Mouse (Mus musculus) cerebellum, adult 8-10 months (tissue): ENCODE results near the gene Ablim2.

Experiments
- DNase-seq: peaks from one replicate; pipeline ENCODE4 v3.0.0; 2022

Ablim2 gene

DNA sequence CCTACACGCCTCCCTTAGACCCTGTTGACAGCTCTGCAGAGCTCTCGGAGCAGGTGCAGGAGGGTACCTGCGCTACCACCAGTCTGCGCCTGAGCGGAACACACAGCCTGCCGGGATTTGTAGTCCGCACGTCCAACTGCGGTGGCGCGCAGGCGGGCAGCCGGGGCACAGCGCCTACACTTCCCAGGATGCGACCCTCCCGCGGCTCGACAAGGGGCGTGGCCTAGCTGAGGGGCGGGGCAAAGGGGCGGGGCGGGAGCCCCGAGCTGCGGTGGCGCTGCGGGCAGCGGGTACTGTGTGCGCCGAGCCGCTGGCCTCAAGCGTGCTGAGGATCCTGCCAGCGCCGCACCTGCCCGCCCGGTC lies at the start of gene Ablim2:
Ablim2 (plus strand) TSS at position 242 of the 363 bp plus-strand sequence.
- DNase-seq = peak; percentile 93

DNA sequence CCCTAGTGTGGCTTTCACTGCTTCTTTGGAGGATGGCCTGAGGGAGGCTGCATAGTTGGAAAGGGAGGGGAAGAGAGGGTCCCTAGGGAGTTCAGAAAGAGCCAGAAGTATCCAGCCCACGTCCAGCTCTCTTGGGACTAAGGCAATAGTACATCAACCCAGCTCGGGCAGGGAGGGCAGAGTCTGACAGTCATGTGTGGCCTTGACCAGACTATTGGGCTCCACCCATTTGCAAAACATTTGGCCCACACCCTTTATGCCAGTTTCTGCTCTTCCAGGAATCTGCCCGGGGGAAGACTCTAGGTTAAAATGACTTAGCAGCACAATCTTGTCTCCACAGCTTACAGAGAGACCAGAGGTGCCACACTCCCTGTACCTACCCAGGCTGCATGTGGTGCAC lies 47.2 kb upstream of the Ablim2 start:
- DNase-seq = no peak

DNA sequence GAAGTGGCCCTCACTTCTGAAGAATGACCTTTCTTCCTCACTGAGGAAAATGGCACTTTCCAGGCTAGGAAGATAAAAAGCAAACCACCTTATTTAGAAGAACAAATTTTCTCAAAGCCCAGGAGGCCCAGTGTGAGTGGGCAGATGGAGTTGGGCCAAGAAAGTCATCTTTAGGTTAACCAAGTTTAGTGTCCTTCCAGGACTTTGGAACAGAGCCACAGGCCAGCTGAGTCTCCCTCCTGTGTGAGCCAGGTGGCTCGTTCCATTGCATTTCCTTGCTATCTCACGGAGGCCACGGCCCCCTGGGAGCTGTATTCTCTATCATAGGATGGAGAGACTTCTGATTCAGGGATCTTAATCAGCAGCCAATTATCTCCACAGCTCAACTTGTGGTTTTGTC lies 46.7 kb upstream of the Ablim2 start:
- DNase-seq = no peak

DNA sequence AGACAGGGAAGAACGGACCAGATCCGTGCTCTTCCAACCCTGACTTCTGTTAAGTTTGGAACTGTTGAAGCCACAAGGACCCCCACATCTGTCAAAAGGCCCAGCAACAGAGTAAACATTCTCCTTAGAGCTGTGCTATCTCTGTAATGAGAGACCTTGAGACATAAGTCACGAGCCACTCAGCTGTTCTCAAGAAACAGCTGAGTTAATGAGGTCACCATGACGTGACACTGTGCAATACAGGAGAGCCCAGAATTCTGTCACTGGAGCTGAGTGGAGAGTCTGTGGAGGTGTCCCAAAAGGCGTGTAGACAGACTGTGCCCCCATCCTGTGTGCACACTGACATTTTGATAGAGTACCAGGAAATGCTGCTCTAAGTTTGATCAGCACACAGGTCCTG lies 45.2 kb upstream of the Ablim2 start:
- no peak for DNase-seq

DNA sequence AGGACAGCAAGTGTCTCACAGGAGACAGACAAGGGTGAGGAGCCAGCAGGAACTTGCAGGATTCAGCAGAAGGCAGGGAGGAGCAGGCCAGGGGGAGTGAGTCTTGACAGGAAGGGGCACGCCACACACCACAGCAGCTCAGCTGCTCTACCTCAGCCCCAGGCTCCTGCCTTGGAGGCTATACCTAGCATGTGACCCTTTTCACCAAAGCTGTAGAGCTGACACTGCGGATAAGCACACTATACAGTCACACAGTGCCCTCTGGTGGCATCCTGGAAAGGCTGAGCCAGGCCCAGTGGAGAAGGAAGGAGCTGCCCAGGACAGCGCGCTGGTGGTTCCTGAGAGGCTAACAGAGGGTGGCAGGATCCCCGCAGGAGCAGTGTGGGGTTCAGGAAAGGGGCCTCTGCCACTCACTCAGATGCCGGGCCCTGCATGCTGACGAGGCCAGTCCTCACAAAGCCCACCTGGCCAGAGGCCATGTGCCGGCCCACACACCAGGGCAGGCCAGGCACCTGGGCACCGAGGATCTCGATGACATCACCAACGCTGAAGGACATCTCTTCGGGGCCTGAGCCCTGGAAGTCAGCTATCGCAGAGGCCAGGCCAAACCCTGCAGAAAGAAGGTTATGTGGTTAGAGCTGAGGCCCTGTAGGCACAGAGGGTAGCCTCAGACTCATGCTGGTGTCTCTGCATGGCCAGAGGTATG lies 43.9 kb upstream of the Ablim2 start:
- peak; percentile 60 for DNase-seq

DNA sequence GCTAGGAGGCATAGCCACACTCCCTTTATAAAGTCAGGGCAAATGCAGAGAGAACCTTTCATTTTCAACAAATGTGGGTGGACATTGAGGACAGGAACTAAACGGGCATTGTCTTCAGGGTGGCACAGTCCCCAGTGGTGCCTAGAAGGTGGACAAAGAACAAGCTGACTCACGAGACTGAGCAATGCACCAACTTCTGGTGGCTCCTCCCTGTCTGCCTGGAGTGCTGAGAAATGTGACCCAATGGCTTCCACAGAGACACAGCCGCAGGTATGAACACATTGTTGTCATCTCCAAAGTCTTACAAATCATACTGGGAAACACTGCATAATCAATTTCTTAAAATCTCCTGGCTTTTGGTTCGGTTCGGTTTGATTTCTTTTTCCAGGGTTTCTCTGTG lies 40.2 kb upstream of the Ablim2 start:
- DNase-seq = no peak

DNA sequence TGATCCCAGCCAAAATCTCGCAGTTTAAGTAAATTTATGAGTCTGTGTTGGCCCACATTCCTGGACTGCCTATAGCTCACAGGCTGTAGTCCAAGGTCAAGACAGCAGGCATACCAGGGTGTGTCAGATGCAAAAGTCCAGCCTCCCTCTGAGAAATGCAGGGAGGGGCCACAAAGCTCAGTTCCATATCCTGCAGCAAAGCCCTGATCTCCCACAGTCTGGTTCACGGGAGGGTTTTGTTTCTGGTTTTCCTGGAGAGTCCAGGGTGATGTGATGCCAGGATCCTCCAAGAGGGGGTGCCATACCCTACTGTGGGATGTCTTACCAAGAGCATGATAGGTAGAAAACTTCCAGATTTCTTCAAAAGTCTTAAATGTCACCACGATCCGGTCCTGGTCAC lies 39.7 kb upstream of the Ablim2 start:
- DNase-seq = peak; percentile 16

DNA sequence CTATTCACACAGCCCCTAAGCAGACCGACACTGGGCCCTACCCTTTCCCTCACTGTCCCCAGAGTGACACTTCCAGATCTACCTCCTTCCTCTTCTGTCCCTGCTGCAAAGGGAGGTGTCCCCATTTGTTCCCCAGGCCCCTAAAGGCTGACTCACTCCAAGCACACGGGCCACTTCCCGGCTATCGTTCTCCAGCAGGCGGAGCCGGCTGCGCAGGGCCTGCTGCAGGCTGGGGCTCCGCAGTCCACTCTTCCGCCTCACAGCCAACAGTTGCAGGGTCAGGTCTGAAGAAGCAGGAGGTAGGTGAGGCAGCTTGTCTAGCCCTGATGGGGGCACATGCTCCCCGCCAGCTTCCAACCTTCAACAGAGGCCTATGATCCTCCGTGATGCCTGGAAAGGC lies 38.9 kb upstream of the Ablim2 start:
- DNase-seq = no peak

DNA sequence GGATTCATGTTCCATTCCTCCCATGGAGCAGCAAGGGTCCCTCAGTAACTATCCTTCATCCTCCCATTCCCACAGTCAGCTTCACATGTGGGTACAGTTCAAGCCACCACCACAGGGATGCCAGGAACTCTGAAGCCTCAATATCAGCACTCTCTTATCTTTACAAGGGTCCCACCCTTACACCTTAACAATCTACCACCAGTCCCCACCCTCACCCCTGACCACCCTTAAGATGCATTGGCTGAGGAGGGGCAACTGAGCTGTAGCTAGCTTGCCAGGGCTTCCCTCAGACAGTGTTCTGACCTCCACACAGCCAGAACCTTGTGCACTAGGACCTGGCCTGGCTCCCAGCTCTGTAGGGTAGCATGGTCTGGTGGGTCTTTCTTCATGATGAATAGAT lies 38.3 kb upstream of the Ablim2 start:
- DNase-seq = no peak

DNA sequence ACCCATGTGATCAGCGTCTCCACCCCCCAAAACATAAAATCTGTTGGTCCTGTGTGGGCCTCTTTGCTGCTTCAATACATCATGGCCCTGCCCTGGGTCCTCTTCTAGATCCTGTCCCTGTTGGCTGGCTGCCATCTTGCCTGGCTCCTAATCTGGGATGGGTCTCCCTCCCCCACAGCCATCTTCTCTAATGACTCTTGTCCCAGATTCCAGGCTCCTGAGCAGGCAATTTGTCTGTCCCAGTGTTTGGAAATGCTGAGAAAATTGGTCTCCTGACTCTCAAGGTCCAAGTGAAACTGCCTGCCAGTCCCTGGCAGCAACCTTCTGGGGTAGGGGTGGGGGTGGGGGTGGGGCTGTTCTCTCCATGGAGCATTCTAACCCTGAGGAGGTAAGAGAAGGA lies 37.8 kb upstream of the Ablim2 start:
- no peak for DNase-seq

DNA sequence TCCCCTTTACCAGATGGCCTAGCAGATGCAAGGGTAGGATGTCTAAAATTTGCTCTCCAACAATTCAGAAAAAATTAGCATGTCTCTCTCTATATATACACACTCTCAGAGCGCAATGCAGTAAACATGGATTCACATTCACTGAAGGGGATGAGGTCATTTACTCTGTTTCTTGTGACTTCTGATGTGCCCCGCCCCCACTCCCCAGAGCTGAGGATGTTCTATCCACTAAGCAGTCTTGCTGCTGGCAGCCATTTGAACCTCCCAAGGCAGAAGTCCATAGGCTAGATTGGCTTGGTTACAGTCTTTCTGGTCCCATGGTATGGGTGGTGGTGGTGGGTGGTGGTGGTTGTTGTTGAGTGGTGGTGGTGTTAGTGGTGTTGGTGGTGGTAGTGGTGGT lies 35.7 kb upstream of the Ablim2 start:
- DNase-seq = no peak

DNA sequence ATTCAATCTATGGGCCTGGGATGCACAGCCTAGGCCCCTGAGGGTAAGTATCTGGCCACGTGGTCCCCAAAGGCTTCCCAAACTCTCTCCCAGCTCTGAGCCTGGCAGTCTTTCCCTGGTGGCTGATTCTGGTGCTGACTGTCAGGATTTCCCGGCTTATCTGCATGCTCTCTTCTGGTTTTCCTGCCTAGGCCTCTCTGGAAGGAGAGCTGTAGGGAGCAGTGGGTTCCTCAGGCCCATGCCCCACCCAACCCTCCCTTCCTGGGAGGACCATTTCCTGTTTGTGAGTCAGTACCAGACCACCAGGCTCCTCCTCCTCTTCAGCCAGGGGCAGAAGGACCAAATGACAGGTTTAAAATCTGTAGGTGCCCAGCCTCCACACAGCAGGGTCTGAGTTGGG lies 35.0 kb upstream of the Ablim2 start:
- no peak for DNase-seq

DNA sequence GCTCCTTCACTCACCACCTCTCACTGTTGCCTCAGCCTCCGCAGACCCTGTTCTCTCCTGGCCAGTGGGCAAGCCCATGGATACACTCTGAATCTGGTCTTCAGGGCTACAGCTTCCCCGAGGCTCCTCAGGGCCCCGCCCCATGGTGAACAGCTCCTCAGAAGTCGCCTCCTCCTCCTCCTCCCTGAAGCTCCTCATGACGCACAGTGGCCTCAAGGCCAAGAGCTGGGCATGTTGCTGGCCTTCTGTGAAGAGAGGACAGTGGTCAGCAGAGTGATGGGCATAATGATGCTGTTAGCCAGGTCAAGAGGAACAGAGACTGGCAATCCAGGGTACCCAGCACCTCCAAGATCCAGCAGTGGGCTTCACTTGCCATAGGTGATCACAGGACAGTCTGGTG lies 33.8 kb upstream of the Ablim2 start:
- DNase-seq = no peak

DNA sequence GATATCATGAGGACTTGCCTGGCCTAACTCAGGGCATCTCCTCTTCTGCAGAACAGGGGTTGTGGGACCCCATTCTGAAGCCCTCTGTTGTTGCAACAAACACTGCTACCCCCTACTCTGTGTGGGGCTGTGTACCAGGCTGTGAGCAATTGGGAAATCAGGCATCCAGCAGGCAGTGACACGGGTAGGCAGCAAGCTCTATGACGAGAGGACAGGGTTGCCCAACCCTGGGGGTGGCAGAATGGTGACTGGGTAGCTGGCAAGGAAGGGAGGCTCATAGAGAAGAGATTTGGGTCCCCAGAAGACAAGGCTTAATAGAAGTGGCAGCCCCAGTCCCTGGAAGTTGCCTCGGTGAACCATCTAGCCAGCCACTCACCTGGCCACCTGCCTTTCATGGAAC lies 31.8 kb upstream of the Ablim2 start:
- DNase-seq = no peak

DNA sequence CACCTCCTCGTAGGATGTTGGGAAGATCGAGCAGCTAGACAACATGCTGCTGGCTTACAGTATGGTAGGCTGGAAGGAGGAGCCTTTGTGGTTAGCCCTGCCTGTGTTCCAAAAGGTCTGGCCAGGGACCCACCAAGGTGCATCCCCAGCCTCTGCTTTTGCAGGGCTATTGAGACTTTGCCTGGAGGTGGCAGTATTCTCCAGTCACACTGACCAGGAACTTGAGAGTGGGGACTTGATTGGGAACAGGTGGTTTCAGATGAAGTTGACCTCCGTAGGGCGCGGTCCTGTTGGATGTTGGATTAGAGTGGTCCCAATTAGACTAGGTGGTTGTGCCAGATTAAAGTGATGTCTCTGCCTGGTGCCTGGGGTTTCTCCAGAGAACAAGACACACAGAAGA lies 30.2 kb upstream of the Ablim2 start:
- no peak for DNase-seq

DNA sequence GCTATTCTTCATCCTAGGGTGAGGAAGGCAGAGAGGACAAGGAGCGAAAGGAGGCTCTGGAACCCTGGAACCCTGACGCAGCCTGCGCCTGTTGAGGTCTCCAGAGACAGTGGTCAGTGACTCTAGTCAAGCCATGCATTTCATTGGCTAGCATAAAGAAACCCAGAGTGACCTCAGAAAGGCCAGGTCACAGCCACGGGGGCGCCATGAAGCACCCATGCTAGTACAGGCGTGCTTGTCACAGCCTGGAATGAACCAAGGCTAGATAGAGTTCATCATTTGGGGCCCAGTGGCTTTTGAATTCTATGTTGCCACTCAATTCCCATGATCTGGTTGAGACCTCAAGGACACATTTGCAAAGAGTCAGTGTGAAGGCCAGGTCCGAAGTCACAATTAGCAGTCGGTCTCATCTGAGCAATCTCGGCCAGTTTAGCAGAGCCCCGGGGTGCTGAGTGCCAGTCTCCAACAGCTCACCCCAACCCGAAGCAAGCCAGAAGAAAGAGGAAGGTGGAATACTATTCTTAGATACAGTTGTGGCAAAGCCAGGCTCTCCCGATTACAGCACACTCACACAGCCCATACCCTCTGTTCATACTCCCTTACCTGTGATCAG lies 29.2 kb upstream of the Ablim2 start:
- DNase-seq = no peak

DNA sequence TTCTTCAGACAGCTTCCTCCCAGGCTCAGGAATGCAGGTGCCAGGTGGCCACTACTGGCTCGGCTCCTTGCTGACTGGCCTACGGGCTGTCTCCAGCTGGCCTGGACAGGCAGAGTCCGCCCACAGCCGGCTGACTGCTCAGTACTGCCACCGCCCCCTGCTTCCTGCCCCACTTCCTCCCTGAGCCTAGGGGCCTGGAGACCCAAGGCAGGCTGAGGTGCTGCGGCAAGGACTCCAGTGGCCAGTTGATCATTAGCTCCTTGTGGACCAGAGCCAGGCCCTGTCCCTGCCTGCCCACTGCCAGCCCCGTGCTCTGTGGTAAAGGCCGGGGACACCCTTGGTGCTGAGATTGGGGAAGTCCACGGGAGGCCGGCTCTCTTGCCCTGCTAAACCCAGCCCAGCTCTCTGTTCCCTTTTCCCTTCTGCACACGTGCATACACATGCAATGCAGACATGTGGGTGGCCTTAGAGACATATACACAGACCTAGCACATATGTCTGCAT lies 28.7 kb upstream of the Ablim2 start:
- DNase-seq = peak; percentile 59

DNA sequence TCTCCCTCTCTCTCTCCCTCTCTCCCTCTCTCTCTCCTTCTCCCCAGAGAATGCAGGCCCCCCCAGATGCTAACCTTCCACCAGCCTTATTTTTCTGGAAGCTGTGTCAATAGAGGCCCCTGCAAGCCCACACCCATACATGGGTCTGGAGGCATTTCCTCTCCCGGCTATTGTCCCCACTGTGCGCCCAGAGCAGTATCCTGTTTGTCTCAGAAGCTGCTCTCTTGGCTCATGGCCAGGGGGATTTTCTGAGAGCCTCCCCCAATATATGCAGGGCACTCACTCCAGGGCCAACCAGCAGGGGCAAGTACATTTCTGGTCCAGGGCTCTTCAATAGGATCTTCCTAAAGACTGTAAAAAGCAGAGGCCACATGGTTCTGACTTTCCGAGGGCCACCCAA lies 27.8 kb upstream of the Ablim2 start:
- no peak for DNase-seq

DNA sequence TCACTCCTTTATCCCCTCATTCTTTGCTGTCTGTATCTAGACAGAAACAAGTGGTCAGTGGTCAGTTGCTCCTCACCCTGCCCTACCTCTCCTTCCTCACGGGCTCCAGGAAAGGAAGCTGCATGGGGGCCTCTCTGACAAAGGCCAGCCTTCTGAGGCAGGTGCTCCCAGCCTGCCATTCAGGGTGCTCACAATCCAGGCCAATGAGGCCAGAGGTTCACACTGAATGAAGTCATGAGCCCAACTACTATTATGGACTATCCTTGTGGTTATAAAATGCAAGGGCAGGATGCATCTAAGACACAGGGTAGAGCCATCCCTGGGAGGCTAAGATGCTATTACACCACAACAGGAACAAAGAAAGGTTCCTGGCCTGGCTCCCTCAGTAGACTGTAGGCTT lies 27.1 kb upstream of the Ablim2 start:
- DNase-seq = no peak

DNA sequence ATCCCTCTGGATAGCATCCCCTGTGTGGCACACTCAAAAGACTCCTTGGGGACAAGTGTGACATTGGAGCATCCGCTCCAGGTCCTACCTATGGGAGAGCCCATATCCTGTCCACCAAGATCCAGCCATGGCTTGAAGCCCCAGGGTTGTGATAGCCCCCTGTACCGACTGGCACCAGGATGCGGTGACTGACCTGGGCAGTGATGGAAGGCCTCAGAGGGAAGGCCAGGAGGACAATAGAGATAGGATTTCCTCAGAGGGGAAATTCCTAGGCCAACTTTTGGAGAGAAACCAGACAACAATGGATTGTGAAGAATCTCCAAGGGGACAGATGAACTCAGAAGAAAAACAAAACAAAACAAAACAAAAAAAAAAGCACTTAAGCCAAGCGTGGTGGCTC lies 26.7 kb upstream of the Ablim2 start:
- DNase-seq = no peak

DNA sequence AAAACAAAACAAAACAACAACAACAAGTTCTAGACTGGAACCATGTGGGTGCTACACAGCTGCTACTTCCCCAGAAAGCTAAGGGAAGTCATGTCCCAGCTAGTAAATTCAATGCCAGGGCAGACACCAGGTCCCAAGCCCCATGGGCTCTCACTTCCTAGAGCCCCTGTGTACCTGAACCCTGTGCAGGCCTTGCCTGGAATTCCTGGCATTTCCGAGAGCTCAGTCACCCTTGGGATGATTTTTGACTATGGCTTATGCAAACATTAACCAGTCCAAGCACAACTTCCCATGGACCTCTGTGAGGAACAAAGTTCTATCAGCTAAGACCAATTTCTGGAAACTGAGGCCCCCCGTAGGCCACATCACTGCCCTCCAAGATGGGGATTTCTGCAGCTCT lies 24.2 kb upstream of the Ablim2 start:
- no peak for DNase-seq

DNA sequence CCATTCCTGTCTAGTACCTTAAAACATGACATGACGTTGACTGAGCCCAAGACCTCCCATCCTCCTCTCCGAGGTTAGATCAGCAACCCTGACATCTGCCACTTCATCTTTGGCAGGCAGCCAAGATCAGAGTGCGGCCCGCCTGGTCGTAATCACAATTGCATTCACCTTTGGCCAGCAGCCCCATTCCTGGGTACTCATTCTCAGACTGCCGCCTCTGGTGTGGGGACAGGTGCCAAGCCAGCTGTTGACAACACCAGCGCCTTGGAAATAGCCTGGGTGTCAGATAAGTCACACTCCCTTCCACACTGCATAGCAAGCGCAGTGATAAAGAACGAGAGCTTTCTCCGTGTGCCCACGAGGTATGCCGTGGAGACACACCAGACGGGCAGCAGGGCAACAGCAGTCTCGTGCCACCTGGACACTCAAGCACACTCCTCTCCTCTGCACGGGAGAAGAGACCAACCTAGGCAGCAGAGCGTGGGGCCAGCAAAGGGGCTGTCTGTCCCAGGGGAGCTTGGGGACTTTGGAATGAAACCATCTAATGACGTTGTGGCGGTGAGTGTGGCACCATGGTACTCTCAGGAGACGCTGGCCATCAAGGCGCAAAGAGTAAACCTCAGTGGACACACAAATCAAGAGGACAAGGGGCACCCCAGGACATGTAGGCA lies 20.3 kb upstream of the Ablim2 start:
- no peak for DNase-seq

DNA sequence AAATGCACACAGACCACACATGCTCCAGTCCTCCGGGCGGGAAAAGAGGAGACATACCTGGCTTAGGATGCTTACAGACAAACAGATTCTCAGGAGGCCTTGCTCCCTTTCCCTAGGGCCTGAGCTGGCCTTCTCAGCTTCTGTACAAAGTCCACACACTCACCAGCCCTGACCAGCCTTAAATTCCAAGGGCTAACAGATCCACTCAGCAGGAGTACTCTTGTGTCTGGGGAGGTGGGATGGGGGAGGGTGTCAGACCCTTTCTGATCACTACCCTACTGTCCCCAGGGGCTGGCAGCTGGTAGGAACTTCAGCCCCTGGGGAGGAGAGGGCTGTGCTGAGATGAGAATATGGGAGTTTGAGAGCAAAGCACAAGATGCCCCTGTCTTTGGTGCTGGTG lies 18.7 kb upstream of the Ablim2 start:
- DNase-seq = no peak

DNA sequence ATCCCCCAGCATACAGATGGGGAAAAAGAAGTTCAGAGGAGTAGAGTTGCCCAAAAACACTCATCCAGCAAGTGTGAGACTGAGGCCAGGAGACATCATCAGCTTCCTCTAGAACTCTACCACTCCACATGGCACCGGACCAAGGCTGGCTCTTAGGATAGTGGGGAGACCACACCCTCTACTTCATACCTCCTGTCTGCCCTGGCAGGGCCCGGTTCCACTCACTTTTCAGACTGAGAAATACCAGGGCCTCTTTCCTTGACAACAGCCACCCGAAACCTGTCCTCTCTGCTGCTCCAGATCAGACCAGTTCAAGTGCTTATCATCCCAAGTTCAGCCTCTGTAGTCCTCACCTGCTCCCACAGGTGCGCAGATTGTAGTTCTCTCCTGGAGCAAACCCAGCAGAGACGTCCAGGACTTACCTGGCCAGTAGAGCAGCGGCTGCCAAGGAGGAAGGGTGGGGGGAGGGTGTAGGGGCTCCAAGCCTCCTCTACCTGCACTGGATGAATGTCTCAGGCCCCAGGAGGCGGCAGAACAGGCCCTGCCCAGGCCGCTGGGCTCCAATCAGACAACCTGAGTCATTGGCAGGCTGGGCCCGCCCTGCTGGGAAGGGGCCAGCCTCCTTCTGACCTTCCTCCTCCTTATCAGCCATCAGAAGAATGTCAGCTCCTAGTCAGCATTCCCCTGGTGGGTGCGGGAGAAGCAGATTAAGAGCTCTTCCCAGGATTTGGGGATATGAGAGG lies 18.0 kb upstream of the Ablim2 start, which contains the start of gene Sh3tc1:
Sh3tc1 (minus strand) TSS at position 452 of the 743 bp plus-strand sequence.
- no peak for DNase-seq
